Mouse (Mus musculus): ENCODE results near the gene Slc26a9. TPM values are rescaled to one million over a fixed set of nuclear protein-coding genes. Genes with fewer than 3 reads are reported as not detected.
A peak's percentile ranks its signal among the peaks of the same experiment; 100 is the strongest.

Slc26a9 gene
- polyA plus RNA-seq, 1 experiment from 2014 or later = not detected

DNA sequence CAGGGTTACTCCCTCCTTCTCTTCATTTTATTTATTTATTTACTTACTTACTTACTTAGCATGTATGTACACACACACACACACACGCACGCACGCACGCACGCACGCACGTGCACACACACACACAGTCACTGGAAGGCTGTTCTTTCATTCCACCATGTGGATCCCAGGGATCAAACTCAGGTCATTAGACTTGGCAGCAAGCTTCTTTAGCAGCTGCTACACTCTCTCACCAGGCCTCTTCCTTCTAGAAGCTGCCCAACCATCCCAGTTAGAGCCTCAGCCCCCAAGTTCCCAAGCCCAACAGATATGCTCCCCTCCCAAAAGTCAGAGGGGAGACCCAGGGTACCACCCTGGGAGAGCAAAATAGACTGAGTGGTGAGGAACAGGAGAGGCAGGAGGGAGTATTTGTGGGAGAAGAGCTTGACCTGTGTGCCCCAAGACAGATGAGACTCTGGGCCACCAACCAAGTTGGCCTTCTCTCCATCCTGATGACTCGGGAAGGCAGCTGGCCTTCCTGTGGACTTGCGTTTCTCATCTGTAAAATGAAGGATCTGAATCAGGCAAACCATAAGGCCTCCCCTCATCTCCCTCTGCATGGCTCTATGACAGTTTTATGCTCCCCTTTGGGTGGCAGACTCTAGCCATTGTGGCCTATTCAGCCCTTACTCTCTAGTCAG is 4.2 kb upstream of the Slc26a9 start:
- Histone ChIP-seq H3K36me3 (no peaks in the 10 kb centered on the region), H3K9ac (no peak overlapping the region), H3K27ac (no peak overlapping the region), H3K27me3 (no peaks in the 10 kb centered on the region), H3K4me3 (no peak overlapping the region), H3K4me2 (no peak overlapping the region), H3K9me3 (no peaks in the 10 kb centered on the region), H3K4me1 (no peaks in the 10 kb centered on the region)
- WGBS = 90% methylated on average over 9 of the region's 9 CpGs
- ATAC-seq (ENCODE audit: insufficient number of reproducible peaks, insufficient read depth, low FRiP score, low TSS enrichment, low read depth) = no peak

DNA sequence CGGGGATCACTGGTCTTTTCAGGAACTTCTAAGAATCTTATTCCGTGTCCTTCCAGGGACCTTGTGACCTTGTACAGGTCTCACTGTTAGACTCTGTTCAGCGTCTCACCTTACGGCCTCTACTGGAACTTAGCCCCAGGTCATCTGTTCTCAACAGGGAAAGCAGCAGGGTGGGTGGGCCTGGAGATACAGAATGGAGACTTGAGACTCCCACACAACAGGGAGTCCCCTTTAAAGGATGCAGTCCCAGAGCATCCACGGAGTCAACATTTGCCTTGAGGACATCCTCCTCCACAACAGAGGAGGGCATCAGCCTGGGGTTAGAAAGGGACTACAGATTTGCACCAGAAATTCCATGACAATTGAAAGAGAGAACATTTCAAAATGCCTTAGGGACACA is 1.6 kb downstream of the Slc26a9 start:
- Histone ChIP-seq H3K9ac (no peak overlapping the region), H3K27me3 (no peaks in the 10 kb centered on the region), H3K4me3 (no peak overlapping the region), H3K9me3 (no peaks in the 10 kb centered on the region), H3K27ac (no peak overlapping the region), H3K36me3 (no peaks in the 10 kb centered on the region), H3K4me2 (no peak overlapping the region), H3K4me1 (no peaks in the 10 kb centered on the region; the same call in 1 of the 2 replicates)
- 25% methylated on average over 5 of the region's 5 CpGs for WGBS
- ATAC-seq (ENCODE audit: insufficient number of reproducible peaks, insufficient read depth, low FRiP score, low TSS enrichment, low read depth) = no peak

DNA sequence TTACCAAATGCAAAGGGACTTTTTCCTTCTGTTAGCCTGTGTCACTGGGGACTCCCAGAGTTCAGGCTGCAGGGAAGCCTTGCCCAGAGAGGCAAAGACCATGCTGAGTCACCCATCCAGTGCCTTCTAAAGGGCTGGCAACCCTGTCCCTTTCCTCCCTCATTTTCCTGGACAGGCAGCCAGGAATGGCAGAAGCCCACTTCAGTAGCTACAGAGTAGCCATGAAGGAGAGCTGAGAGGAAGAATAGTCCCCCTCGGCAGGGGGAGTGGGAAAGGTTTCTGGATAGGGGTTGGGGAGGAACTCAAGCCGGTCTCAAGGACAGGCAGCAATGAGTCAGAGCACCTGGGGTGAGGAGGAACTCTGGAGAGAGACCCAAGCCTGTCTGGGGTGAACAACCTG is 3.9 kb downstream of the Slc26a9 start:
- ATAC-seq (ENCODE audit: insufficient number of reproducible peaks, insufficient read depth, low FRiP score, low TSS enrichment, low read depth) = no peak
- Histone ChIP-seq H3K9me3 (no peaks in the 10 kb centered on the region), H3K36me3 (no peaks in the 10 kb centered on the region), H3K9ac (peak overlapping the region; percentile 16; the same call in 1 of the 2 replicates), H3K27me3 (0 out of 2 replicates have a peak, but pooled peaks cover 1% of the 10 kb centered on the region), H3K4me3 (no peak overlapping the region), H3K4me1 (no peaks in the 10 kb centered on the region; the same call in 1 of the 2 replicates), H3K27ac (no peak overlapping the region), H3K4me2 (no peak overlapping the region)
- 60% methylated on average over 2 of the region's 2 CpGs for WGBS

DNA sequence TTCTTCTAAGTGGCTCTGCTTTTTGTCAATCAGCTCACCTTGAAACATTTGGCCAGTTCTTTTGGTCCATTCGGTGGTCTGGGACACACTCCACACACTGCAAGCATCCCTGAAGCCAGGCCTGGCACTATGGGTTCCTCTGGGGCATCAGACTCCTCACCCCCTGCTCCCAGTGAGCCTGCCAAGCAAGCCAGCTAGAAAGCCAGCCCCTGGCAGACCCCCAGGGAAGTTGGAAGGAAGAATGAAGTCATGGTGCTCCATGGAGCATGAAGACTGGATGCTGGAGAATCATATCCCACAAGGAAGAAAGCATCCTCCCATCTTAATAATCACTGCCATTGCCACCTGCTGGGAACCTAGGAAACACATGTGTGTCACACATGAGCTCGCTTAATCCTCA is 4.8 kb downstream of the Slc26a9 start:
- WGBS = 81% methylated on average over 2 of the region's 2 CpGs
- Histone ChIP-seq H3K4me3 (no peak overlapping the region), H3K4me1 (no peaks in the 10 kb centered on the region; the same call in 1 of the 2 replicates), H3K27ac (no peak overlapping the region), H3K4me2 (no peak overlapping the region), H3K9me3 (no peaks in the 10 kb centered on the region), H3K27me3 (0 out of 2 replicates have a peak, but pooled peaks cover 3% of the 10 kb centered on the region), H3K9ac (no peak overlapping the region), H3K36me3 (no peaks in the 10 kb centered on the region)
- ATAC-seq (ENCODE audit: insufficient number of reproducible peaks, insufficient read depth, low FRiP score, low TSS enrichment, low read depth) = no peak

DNA sequence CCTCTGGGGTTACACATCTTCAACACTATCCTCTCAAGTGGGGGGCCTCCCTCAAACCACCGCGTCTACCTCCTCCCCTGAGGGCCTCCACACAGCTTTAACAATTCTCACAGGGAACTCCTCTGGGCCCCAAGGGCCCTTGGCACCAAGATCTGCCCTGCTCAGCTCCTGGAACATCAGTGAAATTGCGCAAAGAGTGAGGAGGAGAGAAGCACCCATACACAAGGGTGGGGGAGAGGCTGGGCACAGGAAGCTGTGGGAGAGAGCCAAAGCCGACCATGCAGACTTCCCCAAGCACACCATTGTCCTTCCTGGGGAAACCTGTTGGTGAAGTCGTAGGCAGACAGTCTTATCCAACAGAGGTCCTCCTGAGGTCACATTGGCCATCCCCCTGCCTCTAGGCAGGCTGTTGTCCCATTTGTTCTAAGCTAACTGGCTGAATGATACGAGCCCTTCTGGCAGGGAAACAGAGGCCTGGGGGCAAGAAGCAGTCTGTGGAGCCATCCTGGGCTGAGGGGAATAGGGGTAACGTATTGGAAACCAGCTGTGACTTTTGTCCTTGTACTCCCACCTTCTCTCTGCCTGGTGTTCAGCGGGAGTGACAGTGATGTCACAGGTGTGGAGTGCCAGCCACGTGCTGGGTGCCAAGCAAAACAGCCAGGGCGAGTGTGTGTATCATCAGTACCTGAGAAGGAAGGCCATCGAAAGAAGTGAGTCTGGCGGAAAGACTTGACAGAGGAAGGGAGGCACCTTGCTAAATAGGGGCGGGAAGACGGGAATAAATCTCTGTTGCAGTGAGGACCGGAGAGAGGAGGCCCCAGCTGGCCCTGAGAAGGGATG is 6.1 kb downstream of the Slc26a9 start:
- Histone ChIP-seq H3K27ac (no peak overlapping the region), H3K27me3 (0 out of 2 replicates have a peak, but pooled peaks cover 3% of the 10 kb centered on the region), H3K4me1 (no peaks in the 10 kb centered on the region; the same call in 1 of the 2 replicates), H3K4me2 (no peak overlapping the region), H3K4me3 (no peak overlapping the region), H3K9me3 (no peaks in the 10 kb centered on the region), H3K36me3 (no peaks in the 10 kb centered on the region), H3K9ac (no peak overlapping the region)
- no peak for ATAC-seq (ENCODE audit: insufficient number of reproducible peaks, insufficient read depth, low FRiP score, low TSS enrichment, low read depth)
- WGBS = 74% methylated on average over 15 of the region's 15 CpGs

DNA sequence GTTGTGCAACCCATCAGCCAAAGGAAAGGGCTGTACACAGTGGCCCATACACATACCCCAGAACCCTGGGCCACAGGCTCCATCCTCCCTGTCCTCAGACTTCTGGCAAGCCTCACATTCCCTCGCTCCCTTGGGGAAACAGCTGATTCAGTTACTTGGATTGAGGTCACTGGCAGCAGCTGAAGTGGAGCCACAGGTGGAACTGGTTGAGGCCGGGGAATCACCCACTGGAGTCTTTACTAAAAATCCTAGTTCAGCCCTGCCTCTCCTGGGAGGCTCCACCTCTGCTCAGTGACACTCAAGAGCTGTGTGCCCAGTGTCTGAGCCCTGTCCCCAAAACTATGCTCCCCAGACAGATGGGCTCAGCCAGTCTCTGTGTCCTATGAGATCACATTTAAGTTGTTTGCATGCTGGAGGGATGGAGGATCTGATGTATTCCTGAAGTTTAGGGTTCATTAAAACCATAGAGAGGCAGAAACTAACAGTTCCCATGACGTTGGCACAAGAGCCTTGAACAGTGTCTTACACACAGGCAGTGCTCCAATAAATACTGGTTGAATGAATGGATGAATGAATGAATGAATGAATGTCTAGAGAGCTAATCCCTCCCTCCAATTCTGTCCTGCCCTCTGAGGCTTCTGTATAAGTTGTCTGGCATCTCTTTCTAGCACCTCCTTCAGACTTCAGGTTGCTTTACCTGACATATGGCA is 7.5 kb downstream of the Slc26a9 start:
- Histone ChIP-seq H3K9ac (no peak overlapping the region), H3K27me3 (0 out of 2 replicates have a peak, but pooled peaks cover 3% of the 10 kb centered on the region), H3K4me2 (no peak overlapping the region), H3K36me3 (no peaks in the 10 kb centered on the region), H3K9me3 (no peaks in the 10 kb centered on the region), H3K27ac (no peak overlapping the region), H3K4me1 (no peaks in the 10 kb centered on the region), H3K4me3 (no peak overlapping the region)
- no peak for ATAC-seq (ENCODE audit: insufficient number of reproducible peaks, insufficient read depth, low FRiP score, low TSS enrichment, low read depth)
- 60% methylated on average over 3 of the region's 3 CpGs for WGBS

DNA sequence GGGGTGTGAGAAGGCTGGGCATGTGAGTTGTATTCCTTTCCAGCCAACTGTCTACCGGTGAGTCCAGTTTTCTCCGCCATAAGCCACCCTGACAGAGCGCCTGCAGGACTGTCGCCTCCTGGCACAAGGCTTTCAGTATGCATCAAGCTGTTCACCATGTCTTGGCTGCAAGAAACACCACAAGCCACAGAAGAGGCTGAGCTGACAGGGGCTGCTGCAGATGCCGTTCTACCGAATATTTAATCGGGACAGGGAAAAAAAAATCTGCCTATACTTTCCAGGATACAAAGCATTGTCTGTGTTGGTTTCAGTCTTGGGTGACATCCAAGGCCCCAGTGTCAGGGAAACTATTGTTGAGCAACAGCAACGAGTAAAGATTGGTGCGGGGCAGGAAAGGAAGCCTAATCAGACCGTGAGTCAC is 8.1 kb downstream of the Slc26a9 start:
- Histone ChIP-seq H3K27me3 (0 out of 2 replicates have a peak, but pooled peaks cover 3% of the 10 kb centered on the region), H3K4me2 (no peak overlapping the region), H3K4me1 (no peaks in the 10 kb centered on the region), H3K27ac (no peak overlapping the region), H3K4me3 (no peak overlapping the region), H3K9me3 (no peaks in the 10 kb centered on the region), H3K36me3 (no peaks in the 10 kb centered on the region), H3K9ac (no peak overlapping the region)
- 59% methylated on average over 10 of the region's 10 CpGs for WGBS
- no peak for ATAC-seq (ENCODE audit: insufficient number of reproducible peaks, insufficient read depth, low FRiP score, low TSS enrichment, low read depth)

DNA sequence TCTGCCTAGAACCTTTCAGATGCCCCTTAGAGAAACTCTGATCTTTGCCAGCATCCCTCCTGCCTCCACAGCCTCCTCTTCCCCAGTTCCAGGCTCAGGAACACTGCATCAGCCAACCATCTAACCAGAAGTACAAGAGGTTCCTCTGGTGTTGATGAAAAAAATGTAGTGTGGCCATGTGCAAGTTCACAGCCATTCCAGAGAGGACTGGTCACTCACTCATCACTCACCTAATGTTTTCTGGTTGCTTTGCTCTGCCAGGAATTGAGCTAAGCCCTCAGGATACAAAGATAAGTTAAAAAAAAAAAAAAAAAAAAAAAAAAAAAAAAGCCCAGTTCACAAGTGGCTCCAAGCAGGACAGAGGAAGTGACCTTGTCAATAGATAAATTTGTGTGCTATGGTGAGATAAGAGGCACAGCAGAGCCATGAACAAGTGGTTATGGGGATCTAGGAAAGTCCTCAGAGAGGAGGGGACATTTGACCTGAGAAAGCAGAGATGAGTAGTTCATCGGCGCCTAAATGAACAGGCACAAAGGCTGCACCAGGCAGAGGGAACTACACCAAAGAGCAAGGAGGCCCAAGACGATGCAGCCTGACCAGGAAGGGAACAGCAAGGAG is 10.5 kb downstream of the Slc26a9 start:
- 0 out of 2 replicates have a peak, but pooled peaks cover 3% of the 10 kb centered on the region for H3K27me3 ChIP-seq
- no peaks in the 10 kb centered on the region for H3K4me1 ChIP-seq
- ATAC-seq (ENCODE audit: insufficient number of reproducible peaks, insufficient read depth, low FRiP score, low TSS enrichment, low read depth) = no peak
- no peak overlapping the region for H3K27ac ChIP-seq
- no peaks in the 10 kb centered on the region for H3K9me3 ChIP-seq
- WGBS = 74% methylated on average over 3 of the region's 3 CpGs
- H3K9ac ChIP-seq = no peak overlapping the region
- no peak overlapping the region for H3K4me2 ChIP-seq
- H3K36me3 ChIP-seq = no peaks in the 10 kb centered on the region
- no peak overlapping the region for H3K4me3 ChIP-seq

DNA sequence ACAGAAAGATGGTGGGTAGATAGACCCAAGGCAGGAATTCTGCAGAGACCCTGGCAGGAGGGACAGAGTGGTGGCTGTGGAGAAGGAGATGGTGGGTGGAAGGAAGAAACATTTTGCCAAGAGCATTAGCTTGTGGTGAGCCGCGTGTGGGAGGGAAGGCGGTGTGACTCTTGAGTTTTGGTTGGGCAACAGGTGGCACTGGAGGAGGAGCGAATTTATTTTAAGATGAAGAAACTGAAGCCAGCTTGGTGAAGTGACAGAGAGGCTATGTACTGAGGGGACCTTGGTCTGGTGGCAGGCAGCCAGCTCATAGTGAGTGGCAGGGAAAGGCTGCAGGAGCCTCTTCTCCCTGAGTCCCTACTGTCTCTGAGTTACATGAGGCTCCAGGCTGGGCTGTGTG is 11.1 kb downstream of the Slc26a9 start:
- WGBS = 93% methylated on average over 4 of the region's 4 CpGs
- no peaks in the 10 kb centered on the region for H3K4me1 ChIP-seq
- H3K9ac ChIP-seq = no peak overlapping the region
- H3K27me3 ChIP-seq = 0 out of 2 replicates have a peak, but pooled peaks cover 3% of the 10 kb centered on the region
- H3K36me3 ChIP-seq = no peaks in the 10 kb centered on the region
- no peak overlapping the region for H3K4me2 ChIP-seq
- no peak overlapping the region for H3K27ac ChIP-seq
- no peak overlapping the region for H3K4me3 ChIP-seq
- no peak for ATAC-seq (ENCODE audit: insufficient number of reproducible peaks, insufficient read depth, low FRiP score, low TSS enrichment, low read depth)
- H3K9me3 ChIP-seq = no peaks in the 10 kb centered on the region

DNA sequence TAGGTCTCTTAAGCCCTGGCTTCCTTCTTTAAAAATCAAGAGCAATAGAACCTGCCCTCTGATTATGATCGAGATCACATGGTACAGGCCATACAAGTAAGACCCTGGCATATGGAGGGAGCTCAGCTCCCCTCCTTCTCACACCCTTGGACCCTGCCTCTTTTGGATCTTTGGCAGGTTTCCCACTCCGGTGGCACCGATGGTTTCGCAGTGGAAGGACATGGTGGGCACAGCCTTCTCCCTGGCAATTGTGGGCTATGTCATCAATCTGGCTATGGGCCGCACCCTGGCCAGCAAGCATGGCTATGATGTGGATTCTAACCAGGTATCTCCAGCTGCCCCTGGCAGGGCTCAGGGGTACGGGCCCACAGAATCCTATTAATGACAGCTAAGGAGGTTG is 13.4 kb downstream of the Slc26a9 start:
- WGBS = 92% methylated on average over 6 of the region's 6 CpGs
- H3K36me3 ChIP-seq = no peaks in the 10 kb centered on the region
- no peak for ATAC-seq (ENCODE audit: insufficient number of reproducible peaks, insufficient read depth, low FRiP score, low TSS enrichment, low read depth)
- H3K9ac ChIP-seq = no peak overlapping the region
- H3K9me3 ChIP-seq = no peaks in the 10 kb centered on the region
- no peak overlapping the region for H3K27ac ChIP-seq
- H3K4me3 ChIP-seq = no peak overlapping the region
- H3K27me3 ChIP-seq = 0 out of 2 replicates have a peak, but pooled peaks cover 3% of the 10 kb centered on the region
- no peak overlapping the region for H3K4me2 ChIP-seq
- H3K4me1 ChIP-seq = no peaks in the 10 kb centered on the region

DNA sequence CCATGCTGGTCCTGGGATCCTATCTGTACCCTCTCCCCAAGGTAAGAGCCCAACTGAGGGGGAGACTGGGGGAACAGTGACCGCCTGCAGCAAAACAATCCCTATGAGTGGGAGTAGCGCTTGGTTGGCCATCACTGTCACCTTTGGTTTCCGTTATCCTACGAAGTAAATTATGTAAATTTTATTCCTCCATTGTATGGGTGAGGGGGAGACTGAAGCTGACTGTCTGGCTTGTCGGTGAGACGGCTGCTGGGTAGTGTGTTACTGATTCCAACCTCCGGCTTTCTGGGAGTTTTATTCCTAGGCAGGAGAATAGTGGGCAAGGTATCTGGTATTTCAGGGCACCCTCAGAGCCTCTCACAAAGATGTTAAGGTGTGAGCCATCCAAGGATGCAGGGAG is 15.0 kb downstream of the Slc26a9 start:
- H3K27me3 ChIP-seq = no peaks in the 10 kb centered on the region
- H3K27ac ChIP-seq = no peak overlapping the region
- H3K4me1 ChIP-seq = no peaks in the 10 kb centered on the region
- H3K4me2 ChIP-seq = no peak overlapping the region
- H3K9ac ChIP-seq = no peak overlapping the region
- no peaks in the 10 kb centered on the region for H3K36me3 ChIP-seq
- 75% methylated on average over 7 of the region's 7 CpGs for WGBS
- ATAC-seq (ENCODE audit: insufficient number of reproducible peaks, insufficient read depth, low FRiP score, low TSS enrichment, low read depth) = no peak
- no peaks in the 10 kb centered on the region for H3K9me3 ChIP-seq
- no peak overlapping the region for H3K4me3 ChIP-seq
